Mouse (Mus musculus) brown adipose tissue, adult 24 weeks (tissue): ENCODE measurements around the gene Sult2a4. TPM values are rescaled to one million over a fixed set of nuclear protein-coding genes. Genes with fewer than 3 reads are reported as not detected.
"Not testable (repeated sequence)": the region's sequence is repeated elsewhere in the genome, so short reads cannot be mapped to it uniquely, and the experiment has no call there.

ENCODE experiments used
- H3K27ac ChIP-seq: fragments of 200-500 bp; replicated peaks from 2 replicates; pipeline ENCODE4 v1.5.1; 2012; ENCODE audit warnings: low read depth, mild to moderate bottlenecking, low read length
- H3K4me1 ChIP-seq: fragments of 200-500 bp; 2 replicates; pipeline ENCODE4 v1.6.1; 2012; ENCODE audit warnings: low read length, mixed read lengths; ENCODE audit not compliant: control insufficient read depth, insufficient read depth, insufficient read length
- H3K4me3 ChIP-seq: fragments of 200-500 bp; 2 replicates; pipeline ENCODE4 v1.5.1; 2012; ENCODE audit warnings: low read depth, mild to moderate bottlenecking, low read length, moderate library complexity; ENCODE audit not compliant: insufficient read depth
- polyA plus RNA-seq: library from polyadenylated mRNA; stranded (reverse); fragments of >200 nt; gene quantifications from 2 replicates; pipeline ENCODE4 v1.2.4, GENCODE M21; 2012; ENCODE audit not compliant: missing spikeins, insufficient read depth, insufficient read length

Sult2a4 gene
- polyA plus RNA-seq: not detected in 2 replicates

GRCm38 (mm10) chr7:13989507-13989906 lies at the start of gene Sult2a4:
Sult2a4 (minus strand) TSS chr7:13989607.
- not testable (repeated sequence) for H3K4me3 ChIP-seq, H3K4me1 ChIP-seq, H3K27ac ChIP-seq

GRCm38 (mm10) chr7:14030831-14031230 lies 41.4 kb upstream of the Sult2a4 start:
- H3K4me3 ChIP-seq, H3K4me1 ChIP-seq, H3K27ac ChIP-seq: not testable (repeated sequence)

GRCm38 (mm10) chr7:14013083-14013482 lies 23.7 kb upstream of the Sult2a4 start:
- Histone ChIP-seq H3K4me1 (no peaks in the 10 kb centered on the region), H3K4me3 (no peak overlapping the region), H3K27ac (no peak overlapping the region)

- H3K4me1 ChIP-seq, H3K4me3 ChIP-seq, H3K27ac ChIP-seq: not testable (repeated sequence)
Observed at GRCm38 (mm10) chr7:14010686-14011085, 21.3 kb upstream of the Sult2a4 start.

Other genes starting within 250 kb of the Sult2a4 start
- not detected in 2 replicates for gene Sult2a1, start 152.2 kb downstream of the Sult2a4 start, polyA plus RNA-seq
- gene Sult2a3, start 133.4 kb upstream of the Sult2a4 start, polyA plus RNA-seq: not detected in 2 replicates